9 mouse cellular contexts compared by ENCODE assay signal in genomic region chr16:18249364-18249967, GRCm38 (mm10). TPM values are rescaled to one million over a fixed set of nuclear protein-coding genes. Genes with fewer than 3 reads are reported as not detected.
A peak's percentile ranks its signal among the peaks of the same experiment; 100 is the strongest.
DNase-seq lines count a peak whose midpoint lies in the region; ATAC-seq lines count a peak whose summit lies in the region.
"Had no signal": no experiment of that assay in that cellular context is flagged by ENCODE, and none has a peak within 500 bp of the region (broad histone marks: within the 10 kb centered on the region; RNA-seq: fewer than 3 reads in every experiment).

No protein-coding gene starts in this region.

- H3K9ac ChIP-seq in embryonic facial prominence, embryonic 12.5 days: peak overlapping the region; percentile 86

- peak; percentile 59 for DNase-seq in adrenal gland, adult 2 months
- DNase-seq in heart, postnatal 10 days: peak; percentile 55 to 61
- DNase-seq in kidney, postnatal 4 days: peak; percentile 48 to 65
- DNase-seq in lung, postnatal 14 days: peak; percentile 34
- peak; percentile 38 for DNase-seq in ovary, postnatal 14 days (ENCODE audit: low spot score)
- DNase-seq in yolk sac, embryonic 10.5 days (ENCODE audit: low spot score): peak; percentile 58

- peak overlapping the region; percentile 84 for H3K4me3 ChIP-seq in embryonic facial prominence, embryonic 12.5 days

- peak overlapping the region; percentile 77 for H3K4me2 ChIP-seq in embryonic facial prominence, embryonic 12.5 days (replicated peaks)

- peaks cover 67% of the 10 kb centered on the region for H3K36me3 ChIP-seq in embryonic facial prominence, embryonic 12.5 days

- 9% methylated on average over 27 of the region's 27 CpGs for WGBS in embryonic facial prominence, embryonic 12.5 days

- H3K9me3 ChIP-seq in embryonic facial prominence, embryonic 12.5 days: no peaks in the 10 kb centered on the region

- peaks cover 32% of the 10 kb centered on the region for H3K4me1 ChIP-seq in embryonic facial prominence, embryonic 12.5 days

- no peaks in the 10 kb centered on the region for H3K27me3 ChIP-seq in embryonic facial prominence, embryonic 12.5 days

- ATAC-seq in CD4-positive, CD25-positive, alpha-beta regulatory T cell, adult 4 months: peak; percentile 16
- peak; percentile 3; the same call in 1 of the 2 replicates for ATAC-seq in embryonic facial prominence, embryonic 12.5 days (ENCODE audit: insufficient number of reproducible peaks, insufficient read depth, low FRiP score, low TSS enrichment)

- peak overlapping the region; percentile 92 for H3K27ac ChIP-seq in embryonic facial prominence, embryonic 12.5 days

- intact Hi-C loops in heart, postnatal 10 days (cut with DNase I): no loop called here

RNA-seq across cellular contexts. Expression of gene Ranbp1, which starts 0.9 kb away (rescaled TPM):
- polyA plus RNA-seq in CD4-positive, CD25-positive, alpha-beta regulatory T cell, adult 4 months (2017; shearing (Covaris generic)): 100 to 1,000 TPM; 122 to 138 TPM
- total RNA-seq in adrenal gland, adult 2 months (2021): 100 to 1,000 TPM; 139 to 162 TPM
- polyA plus RNA-seq in adrenal gland, adult 2 months (2012; rRNA removed): 141 and 175 TPM in 2 replicates
- 754 and 814 TPM in 2 replicates for polyA plus RNA-seq in embryonic facial prominence, embryonic 12.5 days (2016; fragmentation: Nextera tagmentation; extraction: Ambion mirVana)
- 10 to 100 TPM; 79.1 to 82.9 TPM for total RNA-seq in heart, postnatal 10 days (2021)

RNA-seq across cellular contexts. Expression of gene Trmt2a, which starts 1.0 kb away (rescaled TPM):
- 10 to 100 TPM; 42.2 to 67.6 TPM for polyA plus RNA-seq in CD4-positive, CD25-positive, alpha-beta regulatory T cell, adult 4 months (2017; shearing (Covaris generic))
- 10 to 100 TPM; 53.2 to 55.5 TPM for total RNA-seq in adrenal gland, adult 2 months (2021)
- polyA plus RNA-seq in adrenal gland, adult 2 months (2012; rRNA removed): 32.8 and 45.4 TPM in 2 replicates
- 109 and 115 TPM in 2 replicates for polyA plus RNA-seq in embryonic facial prominence, embryonic 12.5 days (2016; fragmentation: Nextera tagmentation; extraction: Ambion mirVana)
- total RNA-seq in heart, postnatal 10 days (2021): 10 to 100 TPM; 24.1 to 30.6 TPM

RNA-seq across cellular contexts. Expression of gene Gm49776, which starts 8.7 kb away (rescaled TPM):
- polyA plus RNA-seq in CD4-positive, CD25-positive, alpha-beta regulatory T cell, adult 4 months (2017; shearing (Covaris generic)): not detected
- total RNA-seq in adrenal gland, adult 2 months (2021): 1 to 10 TPM in 1 of 2 experiments, not detected in 1; 2.7 TPM
- polyA plus RNA-seq in adrenal gland, adult 2 months (2012; rRNA removed): not detected in 2 replicates
- polyA plus RNA-seq in embryonic facial prominence, embryonic 12.5 days (2016; fragmentation: Nextera tagmentation; extraction: Ambion mirVana): 2.1 and 2.3 TPM in 2 replicates
- not detected for total RNA-seq in heart, postnatal 10 days (2021)
- total RNA-seq: heart, adult 18-20 months had no signal

RNA-seq across cellular contexts. Expression of gene Zdhhc8, which starts 14.5 kb away (rescaled TPM):
- polyA plus RNA-seq in CD4-positive, CD25-positive, alpha-beta regulatory T cell, adult 4 months (2017; shearing (Covaris generic)): 1 to 10 TPM; 1.6 to 3.2 TPM
- total RNA-seq in adrenal gland, adult 2 months (2021): 10 to 100 TPM; 23.3 to 23.8 TPM
- 182 and 191 TPM in 2 replicates for polyA plus RNA-seq in adrenal gland, adult 2 months (2012; rRNA removed)
- polyA plus RNA-seq in embryonic facial prominence, embryonic 12.5 days (2016; fragmentation: Nextera tagmentation; extraction: Ambion mirVana): 19.9 and 23.0 TPM in 2 replicates
- total RNA-seq in heart, postnatal 10 days (2021): 10 to 100 TPM; 33.2 to 35.7 TPM

RNA-seq across cellular contexts. Expression of gene Ccdc188, which starts 31.8 kb away (rescaled TPM):
- polyA plus RNA-seq in CD4-positive, CD25-positive, alpha-beta regulatory T cell, adult 4 months (2017; shearing (Covaris generic)): not detected
- not detected for total RNA-seq in adrenal gland, adult 2 months (2021)
- not detected in 2 replicates for polyA plus RNA-seq in adrenal gland, adult 2 months (2012; rRNA removed)
- not detected in 2 replicates for polyA plus RNA-seq in embryonic facial prominence, embryonic 12.5 days (2016; fragmentation: Nextera tagmentation; extraction: Ambion mirVana)
- not detected for total RNA-seq in heart, postnatal 10 days (2021)
- total RNA-seq: heart, adult 18-20 months had no signal

Comparison
In these comparisons a context has a peak if more than half of its experiments do, and no peak if none do; other contexts are left out.
1. Peak in every context shown above with its lines: DNase-seq, ATAC-seq, H3K4me3 ChIP-seq and H3K27ac ChIP-seq.